Mouse (Mus musculus) liver, adult 2 months (tissue): Measurements from ENCODE around the gene Vav3.

Experiments used
- CTCF ChIP-seq: fragments of 200-500 bp; IDR thresholded peaks from 2 replicates; pipeline ENCODE4 v1.5.1; 2011; ENCODE audit warnings: low read depth, low read length, control low read depth
- POLR2A ChIP-seq: fragments of 200-500 bp; IDR thresholded peaks from 2 replicates; pipeline ENCODE4 v1.6.1; 2011; ENCODE audit warnings: low read length, control low read depth; ENCODE audit not compliant: insufficient read depth; ENCODE audit errors: extremely low read depth

GRCm38 (mm10) chr3:109528688-109529087 is 188.2 kb downstream of the Vav3 start:
- TF ChIP-seq CTCF (no peak), POLR2A (no peak)
